ENCODE assay signal across 8 mouse cellular contexts in the genomic region with DNA sequence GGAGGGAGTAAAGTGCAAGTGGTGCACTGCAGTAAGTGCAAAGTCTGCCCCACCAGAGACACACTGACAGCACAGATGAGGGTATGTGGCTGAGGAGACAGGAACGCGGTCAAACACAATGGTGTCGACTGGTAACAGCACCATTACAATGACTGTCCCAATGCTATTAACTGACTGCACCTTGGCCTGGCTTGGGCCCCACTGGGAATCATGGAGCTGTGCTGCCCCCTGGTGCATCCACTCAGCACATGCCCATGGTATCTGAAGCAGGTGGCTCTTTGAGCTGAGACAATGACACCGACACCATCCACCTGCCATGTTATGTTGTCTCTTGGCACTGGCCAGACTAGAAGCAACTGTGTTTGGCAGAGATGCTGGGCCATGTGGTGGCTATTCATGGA. TPM values are rescaled to one million over a fixed set of nuclear protein-coding genes. Genes with fewer than 3 reads are reported as not detected.
DNase-seq lines count a peak whose midpoint lies in the region; ATAC-seq and TF ChIP-seq lines count a peak whose summit lies in the region.

No protein-coding gene starts in this region.

- H3K4me3 ChIP-seq in embryonic fibroblast, embryonic 13.5 days (ENCODE audit: insufficient read depth, low read length): no peak overlapping the region
- H3K4me3 ChIP-seq in heart, embryonic 10.5 days: no peak overlapping the region
- H3K4me3 ChIP-seq in kidney, embryonic 14.5 days (ENCODE audit: low read length): no peak overlapping the region
- no peak overlapping the region for H3K4me3 ChIP-seq in liver, embryonic 12.5 days
- H3K4me3 ChIP-seq in stomach, embryonic 16.5 days (replicated peaks; ENCODE audit: low read length): no peak overlapping the region

- WGBS in heart, embryonic 10.5 days: 63% methylated on average over 4 of the region's 4 CpGs
- WGBS in kidney, embryonic 14.5 days: 64% methylated on average over 4 of the region's 4 CpGs
- 73% methylated on average over 4 of the region's 4 CpGs for WGBS in liver, embryonic 12.5 days (ENCODE audit: insufficient replicate concordance)
- 67% methylated on average over 4 of the region's 4 CpGs for WGBS in stomach, embryonic 16.5 days

- H3K9ac ChIP-seq in kidney, embryonic 14.5 days (ENCODE audit: low read depth, low read length): no peak overlapping the region
- no peak overlapping the region for H3K9ac ChIP-seq in liver, embryonic 12.5 days
- no peak overlapping the region for H3K9ac ChIP-seq in stomach, embryonic 16.5 days (ENCODE audit: low read length)

- no peaks in the 10 kb centered on the region for H3K27me3 ChIP-seq in heart, embryonic 10.5 days (ENCODE audit: insufficient read depth, poor library complexity, severe bottlenecking)
- no peaks in the 10 kb centered on the region for H3K27me3 ChIP-seq in kidney, embryonic 14.5 days (ENCODE audit: control insufficient read depth, insufficient read depth, low read length)
- H3K27me3 ChIP-seq in liver, embryonic 12.5 days (replicated peaks): no peaks in the 10 kb centered on the region
- no peaks in the 10 kb centered on the region for H3K27me3 ChIP-seq in stomach, embryonic 16.5 days (ENCODE audit: control insufficient read depth, insufficient read depth, low read length)

- H3K36me3 ChIP-seq in heart, embryonic 10.5 days: peaks cover 66% of the 10 kb centered on the region
- H3K36me3 ChIP-seq in kidney, embryonic 14.5 days (ENCODE audit: control insufficient read depth, insufficient read depth, low read length): peaks cover 62% of the 10 kb centered on the region
- peaks cover 71% of the 10 kb centered on the region for H3K36me3 ChIP-seq in liver, embryonic 12.5 days
- peaks cover 10% of the 10 kb centered on the region; the same call in 1 of the 2 replicates for H3K36me3 ChIP-seq in stomach, embryonic 16.5 days (ENCODE audit: control insufficient read depth, insufficient read depth, low read length)

- H3K4me2 ChIP-seq in kidney, embryonic 14.5 days (replicated peaks; ENCODE audit: low read depth, low read length): no peak overlapping the region
- no peak overlapping the region for H3K4me2 ChIP-seq in liver, embryonic 12.5 days
- H3K4me2 ChIP-seq in stomach, embryonic 16.5 days (ENCODE audit: low read depth, low read length): no peak overlapping the region

- peak; percentile 76; the same call in 1 of the 2 replicates for ATAC-seq in kidney, embryonic 14.5 days (ENCODE audit: low FRiP score, low TSS enrichment)
- peak; percentile 54; the same call in 1 of the 2 replicates for ATAC-seq in liver, embryonic 12.5 days
- ATAC-seq in stomach, embryonic 16.5 days (ENCODE audit: insufficient read depth, low FRiP score): peak; percentile 62; the same call in 1 of the 2 replicates

- no peaks in the 10 kb centered on the region for H3K9me3 ChIP-seq in heart, embryonic 10.5 days
- no peaks in the 10 kb centered on the region for H3K9me3 ChIP-seq in kidney, embryonic 14.5 days (ENCODE audit: control insufficient read depth, low read length)
- H3K9me3 ChIP-seq in liver, embryonic 12.5 days (replicated peaks): no peaks in the 10 kb centered on the region
- no peaks in the 10 kb centered on the region for H3K9me3 ChIP-seq in stomach, embryonic 16.5 days (replicated peaks; ENCODE audit: control insufficient read depth, low read length)

- no peak for TF ChIP-seq POLR2A in embryonic fibroblast, embryonic 13.5 days (IDR thresholded peaks at IDR 0.05; ENCODE audit: low read depth, low read length)

- no peaks in the 10 kb centered on the region for H3K4me1 ChIP-seq in embryonic fibroblast, embryonic 13.5 days (ENCODE audit: control insufficient read depth, insufficient read depth, low read length)
- no peaks in the 10 kb centered on the region for H3K4me1 ChIP-seq in heart, embryonic 10.5 days
- no peaks in the 10 kb centered on the region for H3K4me1 ChIP-seq in kidney, embryonic 14.5 days (ENCODE audit: control insufficient read depth, insufficient read depth, low read length)
- H3K4me1 ChIP-seq in liver, embryonic 12.5 days: 0 out of 2 replicates have a peak, but pooled peaks cover 3% of the 10 kb centered on the region
- H3K4me1 ChIP-seq in stomach, embryonic 16.5 days (ENCODE audit: control insufficient read depth, insufficient read depth, low read length): no peaks in the 10 kb centered on the region

- DNase-seq in CD4-positive, CD25-positive, alpha-beta regulatory T cell, adult 2 months (ENCODE audit: low read depth, low spot score): peak; percentile 60
- peak; percentile 73 to 76 for DNase-seq in adrenal gland, postnatal 36 days
- peak; percentile 80 for DNase-seq in heart, embryonic 10.5 days (ENCODE audit: low spot score)
- DNase-seq in naive thymus-derived CD4-positive, alpha-beta T cell, adult 2 months (ENCODE audit: low read depth): peak; percentile 34

- no peak overlapping the region for H3K27ac ChIP-seq in embryonic fibroblast, embryonic 13.5 days (ENCODE audit: insufficient read depth, low read length)
- H3K27ac ChIP-seq in heart, embryonic 10.5 days: no peak overlapping the region
- no peak overlapping the region for H3K27ac ChIP-seq in kidney, embryonic 14.5 days (ENCODE audit: low read depth, low read length)
- H3K27ac ChIP-seq in liver, embryonic 12.5 days: no peak overlapping the region
- no peak overlapping the region for H3K27ac ChIP-seq in stomach, embryonic 16.5 days (ENCODE audit: low read length)

- peak; percentile 90 for TF ChIP-seq CTCF in embryonic fibroblast, embryonic 13.5 days (IDR thresholded peaks at IDR 0.05; ENCODE audit: borderline replicate concordance, insufficient read depth, low read length)

RNA-seq across cellular contexts. Expression of gene Hbp1, which starts 23.7 kb away (rescaled TPM):
- total RNA-seq in adrenal gland, postnatal 36 days (2021): 100 to 1,000 TPM in 1 of 2 experiments, 10 to 100 TPM in 1; 63.6 to 125 TPM
- 70.6 and 104 TPM in 2 replicates for polyA plus RNA-seq in embryonic fibroblast, embryonic 13.5 days (2011; ENCODE audit: insufficient read length, low read depth, missing spikeins)
- 84.4 and 84.7 TPM in 2 replicates for polyA plus RNA-seq in heart, embryonic 10.5 days (2016; fragmentation: Nextera tagmentation; extraction: Ambion mirVana)
- 121 and 128 TPM in 2 replicates for polyA plus RNA-seq in kidney, embryonic 14.5 days (2014; fragmentation: Nextera tagmentation; extraction: Ambion mirVana)
- polyA plus RNA-seq in liver, embryonic 12.5 days (2016; fragmentation: Nextera tagmentation; extraction: Ambion mirVana): 33.7 and 36.6 TPM in 2 replicates
- 103 and 115 TPM in 2 replicates for polyA plus RNA-seq in stomach, embryonic 16.5 days (2015; fragmentation: Nextera tagmentation; extraction: Ambion mirVana)
